ENCODE assay signal across 19 mouse cellular contexts in the genomic region with DNA sequence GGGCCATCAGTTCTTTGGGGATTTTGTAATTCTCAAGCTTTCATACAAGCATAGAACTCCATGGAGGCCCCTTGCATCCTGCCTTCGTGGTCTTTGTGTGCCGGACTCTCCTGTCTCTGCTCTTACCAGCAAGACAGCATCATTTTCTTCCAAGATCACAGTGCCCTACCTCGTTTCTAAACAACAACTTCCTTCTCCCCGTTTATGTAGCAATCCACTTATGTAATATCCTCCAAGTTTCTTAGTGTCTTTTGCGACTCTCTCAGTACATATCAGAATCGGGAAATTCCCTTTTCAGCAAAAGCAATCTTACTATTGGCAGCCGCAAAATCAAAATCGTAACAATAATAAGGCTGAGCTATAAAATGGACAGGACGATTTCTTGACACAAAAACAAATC.
DNase-seq lines count a peak whose midpoint lies in the region; ATAC-seq and TF ChIP-seq lines count a peak whose summit lies in the region.
"Had no signal": no experiment of that assay in that cellular context is flagged by ENCODE, and none has a peak within 500 bp of the region (broad histone marks: within the 10 kb centered on the region; RNA-seq: fewer than 3 reads in every experiment).

No protein-coding gene starts in this region.

- ATAC-seq in liver, postnatal 0 days, result peak; percentile 27; the same call in 1 of the 2 replicates
- peak; percentile 80 for ATAC-seq in granulocyte monocyte progenitor cell, adult 5-6 weeks (replicated peaks; ENCODE audit: poor library complexity, severe bottlenecking)
- peak; percentile 82 for ATAC-seq in megakaryocyte progenitor cell, adult 5-6 weeks (replicated peaks; ENCODE audit: poor library complexity)
- ATAC-seq: forebrain, embryonic 13.5 days; forebrain, embryonic 15.5 days; forebrain, postnatal 0 days had no signal

- no peaks in the 10 kb centered on the region for H3K36me3 ChIP-seq in liver, postnatal 0 days (replicated peaks; ENCODE audit: insufficient read depth, low read length)
- H3K36me3 ChIP-seq: embryonic facial prominence, embryonic 10.5 days; embryonic facial prominence, embryonic 12.5 days; forebrain, embryonic 15.5 days had no signal

- no peak overlapping the region for H3K4me2 ChIP-seq in liver, postnatal 0 days (ENCODE audit: low read depth, low read length)
- H3K4me2 ChIP-seq: embryonic facial prominence, embryonic 12.5 days; forebrain, embryonic 13.5 days; forebrain, embryonic 15.5 days had no signal

- no peaks in the 10 kb centered on the region for H3K27me3 ChIP-seq in liver, postnatal 0 days (ENCODE audit: insufficient read depth, low read length)
- H3K27me3 ChIP-seq: embryonic facial prominence, embryonic 12.5 days; forebrain, embryonic 13.5 days; forebrain, embryonic 15.5 days had no signal

- no peak for TF ChIP-seq EP300 in liver, postnatal 0 days (IDR thresholded peaks at IDR 0.05; ENCODE audit: low read depth)

- no peak for TF ChIP-seq CTCF in liver, postnatal 0 days (IDR thresholded peaks at IDR 0.05; ENCODE audit: low read depth)

- DNase-seq in liver, postnatal 0 days, result no peak
- no peak for DNase-seq in liver
- DNase-seq in spleen, postnatal 4 days (ENCODE audit: low spot score in 2 of 2), result no peak
- no peak for DNase-seq in adrenal gland, postnatal 14 days
- DNase-seq: adrenal gland, adult 2 months; adrenal gland, postnatal 10 days; cerebellum, adult 11 months; cerebellum, adult 18-20 months; cerebellum, adult 8-10 months; cerebellum, adult 9-11 months; cerebellum, postnatal 14 days; cerebellum, postnatal 36 days; forebrain, postnatal 0 days had no signal

- WGBS in liver, postnatal 0 days (ENCODE audit: insufficient replicate concordance), result 67% methylated on average over 9 of the region's 9 CpGs

- H3K9me3 ChIP-seq in liver, postnatal 0 days (ENCODE audit: low read length), result no peaks in the 10 kb centered on the region
- H3K9me3 ChIP-seq: embryonic facial prominence, embryonic 10.5 days; embryonic facial prominence, embryonic 12.5 days; forebrain, embryonic 13.5 days; forebrain, embryonic 15.5 days had no signal

- no peak overlapping the region for H3K9ac ChIP-seq in liver, postnatal 0 days (replicated peaks)
- H3K9ac ChIP-seq: embryonic facial prominence, embryonic 12.5 days; forebrain, embryonic 13.5 days; forebrain, embryonic 15.5 days; forebrain, postnatal 0 days had no signal

- H3K27ac ChIP-seq in liver, postnatal 0 days (ENCODE audit: low read depth), result no peak overlapping the region
- H3K27ac ChIP-seq: embryonic facial prominence, embryonic 10.5 days; embryonic facial prominence, embryonic 12.5 days; forebrain, embryonic 13.5 days; forebrain, embryonic 15.5 days had no signal

- no peaks in the 10 kb centered on the region for H3K4me1 ChIP-seq in liver, postnatal 0 days (ENCODE audit: insufficient read depth)

- H3K4me3 ChIP-seq in liver, postnatal 0 days (ENCODE audit: low read depth, low read length), result no peak overlapping the region
- H3K4me3 ChIP-seq: embryonic facial prominence, embryonic 10.5 days; embryonic facial prominence, embryonic 12.5 days; forebrain, embryonic 13.5 days; forebrain, embryonic 15.5 days had no signal

Comparison
In these comparisons a context has a peak if more than half of its experiments do, and no peak if none do; other contexts are left out.
1. ATAC-seq: peak in every context shown above with its lines; median percentile 82 in megakaryocyte progenitor cell, adult 5-6 weeks; 80 in granulocyte monocyte progenitor cell, adult 5-6 weeks; 27 in liver, postnatal 0 days.